34 mouse cellular contexts compared by ENCODE assay signal in genomic region chr9:46335461-46335995, GRCm38 (mm10). TPM values are rescaled to one million over a fixed set of nuclear protein-coding genes. Genes with fewer than 3 reads are reported as not detected.
DNase-seq lines count a peak whose midpoint lies in the region; ATAC-seq and TF ChIP-seq lines count a peak whose summit lies in the region.
"Had no signal": no experiment of that assay in that cellular context is flagged by ENCODE, and none has a peak within 500 bp of the region (broad histone marks: within the 10 kb centered on the region; RNA-seq: fewer than 3 reads in every experiment).

No protein-coding gene starts in this region.

- H3K9ac ChIP-seq in liver, embryonic 11.5 days (ENCODE audit: low read depth, low read length): no peak overlapping the region
- H3K9ac ChIP-seq in liver, embryonic 12.5 days: no peak overlapping the region
- H3K9ac ChIP-seq: forebrain, embryonic 12.5 days; intestine, embryonic 15.5 days; lung, embryonic 15.5 days; midbrain, embryonic 12.5 days; neural tube, embryonic 12.5 days had no signal

- ATAC-seq in frontal cortex, adult (ENCODE audit: low TSS enrichment): peak; percentile 41
- no peak for ATAC-seq in liver, embryonic 11.5 days (replicated peaks; ENCODE audit: low FRiP score)
- ATAC-seq in liver, embryonic 12.5 days: no peak
- ATAC-seq: CD4-positive, CD25-positive, alpha-beta regulatory T cell, adult 4 months; hindbrain, postnatal 0 days; intestine, embryonic 15.5 days had no signal

- no peak overlapping the region for H3K4me3 ChIP-seq in liver, embryonic 11.5 days (ENCODE audit: low read depth, low read length)
- no peak overlapping the region for H3K4me3 ChIP-seq in liver, embryonic 12.5 days
- H3K4me3 ChIP-seq in E14TG2a.4 (replicated peaks; ENCODE audit: low read length): peak overlapping the region; percentile 72
- H3K4me3 ChIP-seq: erythroblast, embryonic 14.5 days; forebrain, embryonic 12.5 days; hindbrain, embryonic 10.5 days; intestine, embryonic 15.5 days; lung, embryonic 15.5 days; midbrain, embryonic 12.5 days; myocyte; neural tube, embryonic 12.5 days had no signal

- peaks cover 21% of the 10 kb centered on the region; the same call in 1 of the 2 replicates for H3K27me3 ChIP-seq in liver, embryonic 11.5 days (replicated peaks; ENCODE audit: control insufficient read depth, insufficient read depth, low read length)
- H3K27me3 ChIP-seq in liver, embryonic 12.5 days (replicated peaks): peaks cover 46% of the 10 kb centered on the region
- H3K27me3 ChIP-seq in E14TG2a.4 (ENCODE audit: insufficient read depth, low read length): peaks cover 29% of the 10 kb centered on the region
- H3K27me3 ChIP-seq: intestine, embryonic 15.5 days had no signal

- WGBS in liver, embryonic 11.5 days: 65% methylated on average over 10 of the region's 10 CpGs
- WGBS in liver, embryonic 12.5 days (ENCODE audit: insufficient replicate concordance): 62% methylated on average over 10 of the region's 10 CpGs

- TF ChIP-seq CTCF in E14TG2a.4 (conservative IDR thresholded peaks at IDR 0.05; ENCODE audit: low read length): no peak

- H3K27ac ChIP-seq in liver, embryonic 11.5 days (ENCODE audit: low read depth, low read length): no peak overlapping the region
- H3K27ac ChIP-seq in liver, embryonic 12.5 days: no peak overlapping the region
- H3K27ac ChIP-seq: forebrain, embryonic 12.5 days; hindbrain, embryonic 10.5 days; hindbrain, postnatal 0 days; intestine, embryonic 15.5 days; lung, embryonic 15.5 days; midbrain, embryonic 12.5 days; neural tube, embryonic 12.5 days; stomach, postnatal 0 days had no signal

- no peaks in the 10 kb centered on the region for H3K4me1 ChIP-seq in liver, embryonic 11.5 days (replicated peaks; ENCODE audit: control insufficient read depth, insufficient read depth, low read length)
- no peaks in the 10 kb centered on the region; the same call in 1 of the 2 replicates for H3K4me1 ChIP-seq in liver, embryonic 12.5 days
- peaks cover 65% of the 10 kb centered on the region for H3K4me1 ChIP-seq in E14TG2a.4 (replicated peaks; ENCODE audit: low read depth, low read length)
- H3K4me1 ChIP-seq: intestine, embryonic 15.5 days; lung, embryonic 15.5 days had no signal

- H3K4me2 ChIP-seq in liver, embryonic 11.5 days: no peak overlapping the region
- H3K4me2 ChIP-seq in liver, embryonic 12.5 days: no peak overlapping the region
- H3K4me2 ChIP-seq: forebrain, embryonic 12.5 days; intestine, embryonic 15.5 days; lung, embryonic 15.5 days; midbrain, embryonic 12.5 days; neural tube, embryonic 12.5 days had no signal

- no peaks in the 10 kb centered on the region for H3K36me3 ChIP-seq in liver, embryonic 11.5 days (ENCODE audit: control insufficient read depth, insufficient read depth, low read length)
- H3K36me3 ChIP-seq in liver, embryonic 12.5 days: no peaks in the 10 kb centered on the region
- H3K36me3 ChIP-seq in E14TG2a.4 (ENCODE audit: insufficient read depth, low read length): no peaks in the 10 kb centered on the region
- H3K36me3 ChIP-seq: forebrain, embryonic 12.5 days; hindbrain, embryonic 10.5 days; intestine, embryonic 15.5 days; lung, embryonic 15.5 days; midbrain, embryonic 12.5 days; neural tube, embryonic 12.5 days had no signal

- no peaks in the 10 kb centered on the region for H3K9me3 ChIP-seq in liver, embryonic 11.5 days (ENCODE audit: control insufficient read depth, low read length)
- no peaks in the 10 kb centered on the region for H3K9me3 ChIP-seq in liver, embryonic 12.5 days (replicated peaks)
- H3K9me3 ChIP-seq in E14TG2a.4 (ENCODE audit: low read length): no peaks in the 10 kb centered on the region
- H3K9me3 ChIP-seq: forebrain, embryonic 12.5 days; hindbrain, embryonic 10.5 days; intestine, embryonic 15.5 days; lung, embryonic 15.5 days; midbrain, embryonic 12.5 days; neural tube, embryonic 12.5 days had no signal

- DNase-seq in frontal cortex, postnatal 25 days (ENCODE audit: low spot score in 2 of 2): no peak
- peak; percentile 26 for DNase-seq in liver, embryonic 11.5 days (ENCODE audit: low spot score)
- DNase-seq in ZHBTc4 (ENCODE audit: low read depth, low spot score): peak; percentile 81
- no peak for DNase-seq in thymus, postnatal 0 days (ENCODE audit: low spot score)
- DNase-seq: adrenal gland, adult 8-10 months; gastrocnemius, postnatal 25 days; heart, adult 18-20 months; heart, postnatal 14 days; kidney, adult 2 months; layer of hippocampus, postnatal 36 days; liver; right cerebral cortex, adult 18-20 months; right cerebral cortex, postnatal 4 days had no signal

RNA-seq across cellular contexts. Expression of gene 4931429L15Rik, which starts 15.7 kb away (rescaled TPM):
- polyA plus RNA-seq in liver, embryonic 11.5 days (2014; fragmentation: Nextera tagmentation; extraction: Ambion mirVana): not detected in 2 replicates
- not detected in 2 replicates for polyA plus RNA-seq in liver, embryonic 12.5 days (2016; fragmentation: Nextera tagmentation; extraction: Ambion mirVana)
- polyA plus RNA-seq in thymus, postnatal 0 days (2015; fragmentation: Nextera tagmentation; extraction: Ambion mirVana): not detected in 2 replicates
- polyA plus RNA-seq: CD4-positive, CD25-positive, alpha-beta regulatory T cell, adult 4 months; embryonic facial prominence, embryonic 14.5 days; erythroblast, embryonic 14.5 days; forebrain, embryonic 12.5 days; heart, embryonic 14.5 days; hindbrain, embryonic 10.5 days; hindbrain, postnatal 0 days; intestine, embryonic 15.5 days; kidney, adult 2 months; kidney, embryonic 16.5 days; large intestine, adult 2 months; liver, embryonic 16.5 days; lung, embryonic 15.5 days; midbrain, embryonic 12.5 days; midbrain, postnatal 0 days; myocyte; neural tube, embryonic 12.5 days; spleen, adult 2 months; stomach, postnatal 0 days had no signal

RNA-seq across cellular contexts. Expression of gene Bud13, which starts 52.7 kb away (rescaled TPM):
- 20.7 and 22.4 TPM in 2 replicates for polyA plus RNA-seq in liver, embryonic 11.5 days (2014; fragmentation: Nextera tagmentation; extraction: Ambion mirVana)
- polyA plus RNA-seq in liver, embryonic 12.5 days (2016; fragmentation: Nextera tagmentation; extraction: Ambion mirVana): 12.3 and 13.2 TPM in 2 replicates
- 19.5 and 19.6 TPM in 2 replicates for polyA plus RNA-seq in thymus, postnatal 0 days (2015; fragmentation: Nextera tagmentation; extraction: Ambion mirVana)

Comparison
In these comparisons a context has a peak if more than half of its experiments do, and no peak if none do; other contexts are left out.
1. DNase-seq: peak in liver, embryonic 11.5 days (single experiment) and ZHBTc4 (single experiment); none in frontal cortex, postnatal 25 days (0 of 2) and thymus, postnatal 0 days (single experiment).